Comparison of ENCODE assay signal across 12 mouse cellular contexts in genomic region chr6:30525456-30526332, GRCm38 (mm10). TPM values are rescaled to one million over a fixed set of nuclear protein-coding genes. Genes with fewer than 3 reads are reported as not detected.
DNase-seq lines count a peak whose midpoint lies in the region; ATAC-seq and TF ChIP-seq lines count a peak whose summit lies in the region.
"Had no signal": no experiment of that assay in that cellular context is flagged by ENCODE, and none has a peak within 500 bp of the region (broad histone marks: within the 10 kb centered on the region; RNA-seq: fewer than 3 reads in every experiment).

No protein-coding gene starts in this region.

- DNase-seq in heart, adult 18-20 months, result no peak
- no peak for DNase-seq in stomach, postnatal 0 days (ENCODE audit: low spot score)
- peak; percentile 44 for DNase-seq in kidney, postnatal 0 days (ENCODE audit: low spot score)
- DNase-seq in spleen, postnatal 36 days (ENCODE audit: low spot score in 2 of 2), result no peak
- DNase-seq in cerebellum, adult 8-10 months, result no peak
- DNase-seq in spleen, adult 18-20 months, result no peak
- DNase-seq: cerebellum, adult 9-10 months; thymus, adult 2 months had no signal

- H3K27ac ChIP-seq in heart, embryonic 12.5 days (ENCODE audit: poor library complexity, severe bottlenecking), result peak overlapping the region; percentile 94
- H3K27ac ChIP-seq in stomach, embryonic 14.5 days (ENCODE audit: low read length), result peak overlapping the region; percentile 97
- no peak overlapping the region for H3K27ac ChIP-seq in stomach, postnatal 0 days (replicated peaks)
- H3K27ac ChIP-seq in kidney, postnatal 0 days, result peak overlapping the region; percentile 70
- H3K27ac ChIP-seq: liver, embryonic 15.5 days had no signal

- no peak overlapping the region for H3K9ac ChIP-seq in heart, embryonic 12.5 days
- no peak overlapping the region for H3K9ac ChIP-seq in stomach, embryonic 14.5 days (replicated peaks; ENCODE audit: low read depth, low read length)
- no peak overlapping the region for H3K9ac ChIP-seq in stomach, postnatal 0 days (ENCODE audit: low read length)
- 0 out of 2 replicates have a peak overlapping the region, but pooled peaks have one; percentile 23 for H3K9ac ChIP-seq in kidney, postnatal 0 days (ENCODE audit: low read depth, low read length)
- H3K9ac ChIP-seq: liver, embryonic 15.5 days had no signal

- no peak overlapping the region for H3K4me3 ChIP-seq in heart, embryonic 12.5 days
- H3K4me3 ChIP-seq in stomach, embryonic 14.5 days (ENCODE audit: low read depth, low read length), result no peak overlapping the region
- H3K4me3 ChIP-seq in stomach, postnatal 0 days (ENCODE audit: low read depth, low read length), result no peak overlapping the region
- no peak overlapping the region for H3K4me3 ChIP-seq in kidney, postnatal 0 days (replicated peaks; ENCODE audit: low read depth, low read length)
- H3K4me3 ChIP-seq: liver, embryonic 15.5 days had no signal

- TF ChIP-seq EP300 in stomach, postnatal 0 days (optimal IDR thresholded peaks at IDR 0.05), result no peak

- WGBS in heart, embryonic 12.5 days, result 53% methylated on average over 7 of the region's 7 CpGs
- WGBS in stomach, embryonic 14.5 days, result 42% methylated on average over 7 of the region's 7 CpGs
- WGBS in stomach, postnatal 0 days, result 63% methylated on average over 7 of the region's 7 CpGs
- 45% methylated on average over 7 of the region's 7 CpGs for WGBS in kidney, postnatal 0 days

- H3K4me2 ChIP-seq in heart, embryonic 12.5 days, result no peak overlapping the region
- no peak overlapping the region for H3K4me2 ChIP-seq in stomach, embryonic 14.5 days (replicated peaks; ENCODE audit: low read depth, low read length)
- H3K4me2 ChIP-seq in stomach, postnatal 0 days (replicated peaks; ENCODE audit: low read depth), result no peak overlapping the region
- no peak overlapping the region for H3K4me2 ChIP-seq in kidney, postnatal 0 days (ENCODE audit: low read length)
- H3K4me2 ChIP-seq: liver, embryonic 15.5 days had no signal

- ATAC-seq in heart, embryonic 12.5 days (ENCODE audit: insufficient number of reproducible peaks, low FRiP score), result no peak
- ATAC-seq in stomach, embryonic 14.5 days (ENCODE audit: insufficient number of reproducible peaks, insufficient read depth, low FRiP score, low read depth), result no peak
- no peak for ATAC-seq in stomach, postnatal 0 days (ENCODE audit: low FRiP score, low TSS enrichment)
- ATAC-seq in kidney, postnatal 0 days (replicated peaks; ENCODE audit: low FRiP score, low read depth), result no peak

- H3K9me3 ChIP-seq in heart, embryonic 12.5 days (replicated peaks), result no peaks in the 10 kb centered on the region
- no peaks in the 10 kb centered on the region for H3K9me3 ChIP-seq in stomach, embryonic 14.5 days (ENCODE audit: control insufficient read depth, low read depth, low read length)
- no peaks in the 10 kb centered on the region for H3K9me3 ChIP-seq in stomach, postnatal 0 days (ENCODE audit: control insufficient read depth, low read length)
- no peaks in the 10 kb centered on the region for H3K9me3 ChIP-seq in kidney, postnatal 0 days (replicated peaks; ENCODE audit: low read length)
- H3K9me3 ChIP-seq: liver, embryonic 15.5 days had no signal

- H3K36me3 ChIP-seq in heart, embryonic 12.5 days, result no peaks in the 10 kb centered on the region
- no peaks in the 10 kb centered on the region for H3K36me3 ChIP-seq in stomach, embryonic 14.5 days (ENCODE audit: control insufficient read depth, insufficient read depth, low read length)
- no peaks in the 10 kb centered on the region for H3K36me3 ChIP-seq in stomach, postnatal 0 days (ENCODE audit: control insufficient read depth, insufficient read depth, low read length)
- H3K36me3 ChIP-seq in kidney, postnatal 0 days (ENCODE audit: insufficient read depth, low read length), result no peaks in the 10 kb centered on the region
- H3K36me3 ChIP-seq: liver, embryonic 15.5 days had no signal

- H3K4me1 ChIP-seq in heart, embryonic 12.5 days (replicated peaks), result peaks cover 55% of the 10 kb centered on the region
- peaks cover 11% of the 10 kb centered on the region; the same call in 1 of the 2 replicates for H3K4me1 ChIP-seq in stomach, embryonic 14.5 days (ENCODE audit: control insufficient read depth, insufficient read depth, low read length)
- no peaks in the 10 kb centered on the region for H3K4me1 ChIP-seq in stomach, postnatal 0 days (replicated peaks; ENCODE audit: control insufficient read depth, insufficient read depth)
- peaks cover 10% of the 10 kb centered on the region for H3K4me1 ChIP-seq in kidney, postnatal 0 days (replicated peaks; ENCODE audit: insufficient read depth, low read length)
- H3K4me1 ChIP-seq: liver, embryonic 15.5 days had no signal

- no peak for TF ChIP-seq CTCF in stomach, postnatal 0 days (IDR thresholded peaks at IDR 0.05; ENCODE audit: low read depth)
- no peak for TF ChIP-seq CTCF in kidney, postnatal 0 days (IDR thresholded peaks at IDR 0.05; ENCODE audit: low read depth)

- no peaks in the 10 kb centered on the region for H3K27me3 ChIP-seq in heart, embryonic 12.5 days (replicated peaks)
- no peaks in the 10 kb centered on the region for H3K27me3 ChIP-seq in stomach, embryonic 14.5 days (ENCODE audit: control insufficient read depth, insufficient read depth, low read length)
- H3K27me3 ChIP-seq in stomach, postnatal 0 days (ENCODE audit: control insufficient read depth, insufficient read depth, low read length), result no peaks in the 10 kb centered on the region
- no peaks in the 10 kb centered on the region for H3K27me3 ChIP-seq in kidney, postnatal 0 days (ENCODE audit: insufficient read depth, low read length)

RNA-seq across cellular contexts. Expression of gene Cpa2, which starts 15.7 kb away (rescaled TPM):
- 5.3 and 6.3 TPM in 2 replicates for polyA plus RNA-seq in heart, embryonic 12.5 days (2016; fragmentation: Nextera tagmentation; extraction: Ambion mirVana)
- total RNA-seq in heart, adult 18-20 months (2021), result under 1 TPM in 1 of 2 experiments, not detected in 1; 0.25 TPM
- 1.4 and 127 TPM in 2 replicates for polyA plus RNA-seq in stomach, embryonic 14.5 days (2014; fragmentation: Nextera tagmentation; extraction: Ambion mirVana)
- polyA plus RNA-seq in stomach, postnatal 0 days (2015; fragmentation: Nextera tagmentation; extraction: Ambion mirVana), result 1.7 and 2.6 TPM in 2 replicates
- polyA plus RNA-seq in kidney, postnatal 0 days (2015; fragmentation: Nextera tagmentation; extraction: Ambion mirVana), result 11.5 and 12.4 TPM in 2 replicates
- polyA plus RNA-seq: thymus, adult 2 months had no signal

RNA-seq across cellular contexts. Expression of gene Ssmem1, which starts 16.0 kb away (rescaled TPM):
- 0.17 and 0.26 TPM in 2 replicates for polyA plus RNA-seq in heart, embryonic 12.5 days (2016; fragmentation: Nextera tagmentation; extraction: Ambion mirVana)
- under 1 TPM in 1 of 2 experiments, not detected in 1; 0.41 TPM for total RNA-seq in heart, adult 18-20 months (2021)
- polyA plus RNA-seq in stomach, embryonic 14.5 days (2014; fragmentation: Nextera tagmentation; extraction: Ambion mirVana), result 0.52 TPM in 1 of 2 replicates, not detected in the other
- not detected in 2 replicates for polyA plus RNA-seq in stomach, postnatal 0 days (2015; fragmentation: Nextera tagmentation; extraction: Ambion mirVana)
- polyA plus RNA-seq in kidney, postnatal 0 days (2015; fragmentation: Nextera tagmentation; extraction: Ambion mirVana), result 0.19 and 0.30 TPM in 2 replicates
- polyA plus RNA-seq: thymus, adult 2 months had no signal

RNA-seq across cellular contexts. Expression of gene Tmem209, which starts 16.1 kb away (rescaled TPM):
- 27.5 and 31.1 TPM in 2 replicates for polyA plus RNA-seq in heart, embryonic 12.5 days (2016; fragmentation: Nextera tagmentation; extraction: Ambion mirVana)
- total RNA-seq in heart, adult 18-20 months (2021), result 1 to 10 TPM; 8.5 to 8.6 TPM
- polyA plus RNA-seq in stomach, embryonic 14.5 days (2014; fragmentation: Nextera tagmentation; extraction: Ambion mirVana), result 39.8 and 45.0 TPM in 2 replicates
- 13.0 and 13.7 TPM in 2 replicates for polyA plus RNA-seq in stomach, postnatal 0 days (2015; fragmentation: Nextera tagmentation; extraction: Ambion mirVana)
- polyA plus RNA-seq in kidney, postnatal 0 days (2015; fragmentation: Nextera tagmentation; extraction: Ambion mirVana), result 25.9 and 27.4 TPM in 2 replicates

RNA-seq across cellular contexts. Expression of gene Cpa4, which starts 42.5 kb away (rescaled TPM):
- 2.9 and 3.1 TPM in 2 replicates for polyA plus RNA-seq in heart, embryonic 12.5 days (2016; fragmentation: Nextera tagmentation; extraction: Ambion mirVana)
- not detected for total RNA-seq in heart, adult 18-20 months (2021)
- polyA plus RNA-seq in stomach, embryonic 14.5 days (2014; fragmentation: Nextera tagmentation; extraction: Ambion mirVana), result 0.49 and 0.71 TPM in 2 replicates
- 32.7 and 33.7 TPM in 2 replicates for polyA plus RNA-seq in stomach, postnatal 0 days (2015; fragmentation: Nextera tagmentation; extraction: Ambion mirVana)
- 0.05 TPM in 1 of 2 replicates, not detected in the other for polyA plus RNA-seq in kidney, postnatal 0 days (2015; fragmentation: Nextera tagmentation; extraction: Ambion mirVana)
- polyA plus RNA-seq: gonadal fat pad, adult 2 months had no signal
